Mouse (Mus musculus) stomach, embryonic 14.5 days (tissue): Measurements from ENCODE around the gene Gsc2. TPM values are rescaled to one million over a fixed set of nuclear protein-coding genes. Genes with fewer than 3 reads are reported as not detected.

Experiments used
- ATAC-seq: fragments of 200-750 bp; cut with Nextera tagmentation; 2 replicates; pipeline ENCODE4 v1.8.0; 2017; ENCODE audit warnings: low read depth, moderate TSS enrichment; ENCODE audit not compliant: insufficient number of reproducible peaks, insufficient read depth, low FRiP score
- H3K27ac ChIP-seq: fragments of 300-500 bp; sonication (generic); 2 replicates; pipeline ENCODE4 v1.5.1; 2014; ENCODE audit warnings: mild to moderate bottlenecking, low read length, moderate library complexity, mixed read lengths
- H3K27me3 ChIP-seq: fragments of 300-500 bp; sonication (generic); 2 replicates; pipeline ENCODE4 v1.6.1; 2014; ENCODE audit warnings: low read length, control low read depth, mixed read lengths; ENCODE audit not compliant: control insufficient read depth, insufficient read depth
- H3K36me3 ChIP-seq: fragments of 300-500 bp; sonication (generic); 2 replicates; pipeline ENCODE4 v1.6.1; 2014; ENCODE audit warnings: mild to moderate bottlenecking, control low read depth, low read length, moderate library complexity, mixed read lengths; ENCODE audit not compliant: control insufficient read depth, insufficient read depth
- H3K4me1 ChIP-seq: fragments of 300-500 bp; sonication (generic); 2 replicates; pipeline ENCODE4 v1.6.1; 2014; ENCODE audit warnings: low read length, control low read depth, mixed read lengths; ENCODE audit not compliant: control insufficient read depth, insufficient read depth
- H3K4me2 ChIP-seq: fragments of 300-500 bp; sonication (generic); replicated peaks from 2 replicates; pipeline ENCODE4 v1.6.1; 2014; ENCODE audit warnings: low read depth, low read length, control low read depth
- H3K4me3 ChIP-seq: fragments of 300-500 bp; sonication (generic); 2 replicates; pipeline ENCODE4 v1.5.1; 2014; ENCODE audit warnings: low read depth, low read length, control low read depth
- H3K9ac ChIP-seq: fragments of 300-500 bp; sonication (generic); replicated peaks from 2 replicates; pipeline ENCODE4 v1.6.1; 2014; ENCODE audit warnings: low read depth, mild to moderate bottlenecking, control low read depth, low read length, moderate library complexity, mixed read lengths
- H3K9me3 ChIP-seq: fragments of 300-500 bp; sonication (generic); 2 replicates; pipeline ENCODE4 v1.6.1; 2016; ENCODE audit warnings: low read depth, low read length, control low read depth; ENCODE audit not compliant: control insufficient read depth
- WGBS: fragments of 180-500 bp; shearing (Covaris S2); extraction: QIAGEN DNeasy Blood & Tissue Kit; methylation state at CpG from one replicate; pipeline ENCODE4 v1.1.7; 2014; 5-methylcytosine and 5-hydroxymethylcytosine counted together
- polyA plus RNA-seq: library from polyadenylated mRNA; unstranded; fragments of >200 nt; fragmentation: Nextera tagmentation; extraction: Ambion mirVana; gene quantifications from 2 replicates; pipeline ENCODE4 v1.2.1, GENCODE M21; 2014

Gsc2 gene
- polyA plus RNA-seq, 1 experiment from 2014 or later: not detected

DNA sequence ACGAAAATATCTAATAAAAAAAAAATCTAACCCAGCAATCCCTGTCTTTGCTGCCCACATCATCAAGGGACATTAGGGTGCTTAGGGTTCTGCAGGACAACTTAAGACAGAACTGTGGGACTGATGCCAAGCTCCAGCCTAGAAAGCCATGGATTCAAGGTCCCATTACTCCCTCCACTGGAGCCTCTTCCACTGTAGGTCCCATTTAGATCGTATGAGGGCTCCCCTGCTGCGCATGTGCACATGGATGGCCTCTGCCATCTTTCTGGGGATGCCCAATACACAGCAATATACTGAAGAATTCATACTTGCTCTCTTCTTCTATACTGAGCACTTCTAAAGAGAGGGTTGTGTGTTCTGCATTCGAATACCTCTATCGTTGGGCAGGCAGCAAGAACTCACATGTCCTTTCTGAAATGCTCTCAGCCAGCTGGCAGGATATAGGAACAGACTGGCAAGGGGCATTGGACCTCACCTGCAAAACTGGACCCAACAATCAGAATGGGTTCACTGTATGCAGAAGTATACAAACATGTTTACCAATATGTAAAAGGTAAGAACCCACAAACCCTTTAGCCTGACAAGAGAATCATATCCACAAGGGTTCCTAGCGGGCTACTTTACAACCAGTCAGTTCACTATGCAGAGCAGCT, 25.0 kb downstream of the Gsc2 start:
- H3K4me1 ChIP-seq: peaks cover 12% of the 10 kb centered on the region
- no peaks in the 10 kb centered on the region for H3K27me3 ChIP-seq
- no peak overlapping the region for H3K27ac ChIP-seq
- WGBS: 87% methylated on average over 6 of the region's 6 CpGs
- H3K4me3 ChIP-seq: peak overlapping the region; percentile 98; the same call in 1 of the 2 replicates
- peak overlapping the region; percentile 81 for H3K4me2 ChIP-seq
- 0 out of 2 replicates have a peak overlapping the region, but pooled peaks have one; percentile 94 for H3K9ac ChIP-seq
- H3K9me3 ChIP-seq: no peaks in the 10 kb centered on the region
- no peak for ATAC-seq
- H3K36me3 ChIP-seq: no peaks in the 10 kb centered on the region

GRCm38 (mm10) chr16:17884116-17884515, 30.7 kb downstream of the Gsc2 start:
- no peaks in the 10 kb centered on the region for H3K9me3 ChIP-seq
- no peak overlapping the region for H3K4me2 ChIP-seq
- H3K27ac ChIP-seq: no peak overlapping the region
- ATAC-seq: no peak
- H3K36me3 ChIP-seq: no peaks in the 10 kb centered on the region; the same call in 1 of the 2 replicates
- H3K9ac ChIP-seq: no peak overlapping the region
- no peaks in the 10 kb centered on the region for H3K27me3 ChIP-seq
- H3K4me3 ChIP-seq: no peak overlapping the region
- 68% methylated on average over 6 of the region's 6 CpGs for WGBS
- H3K4me1 ChIP-seq: no peaks in the 10 kb centered on the region

DNA sequence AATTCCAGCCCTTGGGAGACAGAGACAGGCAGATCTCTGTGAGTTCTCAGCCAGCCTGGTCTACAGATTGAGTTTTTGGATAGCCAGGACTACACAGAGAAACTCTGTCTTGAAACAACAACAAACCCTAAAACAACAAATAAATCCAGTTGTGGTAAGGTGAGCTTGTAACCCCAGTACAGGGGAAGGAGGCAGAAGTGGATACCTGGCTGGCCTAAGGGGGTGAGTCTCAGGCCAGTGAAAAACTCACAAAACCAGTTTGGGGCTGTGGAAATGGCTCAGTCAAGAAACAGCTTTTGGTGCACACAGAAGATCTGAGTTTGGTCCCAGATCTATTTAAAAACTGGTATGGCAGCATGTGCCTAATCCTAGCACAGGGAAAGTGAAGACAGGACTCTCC, 32.7 kb downstream of the Gsc2 start:
- Histone ChIP-seq H3K27ac (0 out of 2 replicates have a peak overlapping the region, but pooled peaks have one; percentile 23), H3K4me3 (no peak overlapping the region), H3K9me3 (no peaks in the 10 kb centered on the region), H3K27me3 (no peaks in the 10 kb centered on the region), H3K9ac (no peak overlapping the region), H3K4me2 (no peak overlapping the region), H3K4me1 (no peaks in the 10 kb centered on the region), H3K36me3 (no peaks in the 10 kb centered on the region; the same call in 1 of the 2 replicates)
- ATAC-seq: no peak

- H3K4me3 ChIP-seq: no peak overlapping the region
- H3K4me1 ChIP-seq: no peaks in the 10 kb centered on the region
- H3K9ac ChIP-seq: no peak overlapping the region
- no peaks in the 10 kb centered on the region for H3K9me3 ChIP-seq
- ATAC-seq: no peak
- WGBS: 81% methylated on average over 4 of the region's 4 CpGs
- H3K27me3 ChIP-seq: no peaks in the 10 kb centered on the region
- no peaks in the 10 kb centered on the region; the same call in 1 of the 2 replicates for H3K36me3 ChIP-seq
- no peak overlapping the region for H3K27ac ChIP-seq
- H3K4me2 ChIP-seq: no peak overlapping the region
Measured at GRCm38 (mm10) chr16:17879571-17879970, 35.3 kb downstream of the Gsc2 start.

- Histone ChIP-seq H3K9ac (no peak overlapping the region), H3K27ac (no peak overlapping the region), H3K4me2 (no peak overlapping the region), H3K36me3 (peaks cover 15% of the 10 kb centered on the region), H3K4me1 (no peaks in the 10 kb centered on the region), H3K4me3 (no peak overlapping the region), H3K9me3 (no peaks in the 10 kb centered on the region), H3K27me3 (no peaks in the 10 kb centered on the region)
- no peak for ATAC-seq
- 97% methylated on average over 1 of the region's 1 CpGs for WGBS
Measured at GRCm38 (mm10) chr16:17876096-17876495, 38.8 kb downstream of the Gsc2 start.

DNA sequence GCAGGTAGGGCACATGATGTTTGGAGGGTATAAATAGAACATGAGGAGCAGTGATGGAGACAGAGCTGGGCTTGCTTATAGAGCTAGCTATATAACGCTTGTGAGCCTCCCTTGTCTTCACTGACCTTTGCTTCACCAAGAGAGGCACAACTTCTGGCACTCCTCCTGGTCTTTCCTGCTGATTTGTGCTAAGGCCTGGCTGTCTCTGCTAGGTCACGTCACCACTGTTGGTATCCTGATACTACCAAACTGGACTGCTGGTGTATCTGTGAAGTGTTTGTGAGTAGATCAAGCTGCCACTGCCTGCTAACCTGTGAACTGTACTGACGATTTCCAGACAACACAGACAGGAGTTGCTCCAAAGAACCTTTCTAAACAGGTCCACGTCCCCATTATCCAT, 39.7 kb downstream of the Gsc2 start:
- no peaks in the 10 kb centered on the region for H3K9me3 ChIP-seq
- no peak overlapping the region for H3K4me3 ChIP-seq
- H3K4me1 ChIP-seq: no peaks in the 10 kb centered on the region
- no peak for ATAC-seq
- WGBS: 81% methylated on average over 4 of the region's 4 CpGs
- H3K36me3 ChIP-seq: peaks cover 23% of the 10 kb centered on the region
- H3K27me3 ChIP-seq: no peaks in the 10 kb centered on the region
- no peak overlapping the region for H3K4me2 ChIP-seq
- H3K9ac ChIP-seq: no peak overlapping the region
- H3K27ac ChIP-seq: no peak overlapping the region

DNA sequence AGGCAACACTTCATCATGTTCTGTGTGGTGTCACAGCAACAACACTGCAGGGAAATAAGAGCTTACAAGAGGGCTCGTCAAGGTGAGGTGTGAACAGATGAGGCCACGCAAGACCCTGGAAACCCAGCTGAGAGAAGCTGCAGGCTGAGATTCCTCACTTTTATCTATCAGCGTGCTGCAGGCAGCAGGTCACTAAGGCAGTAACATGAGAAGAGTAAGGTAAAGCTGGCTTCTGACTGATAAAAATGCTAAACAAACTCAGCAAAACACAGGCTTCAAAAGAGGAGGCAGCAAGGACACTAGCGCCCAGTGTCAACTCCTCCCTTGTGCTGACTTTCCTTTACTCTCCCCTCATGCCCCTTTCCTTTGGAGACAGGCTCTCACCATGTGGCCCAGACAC, 41.9 kb downstream of the Gsc2 start:
- no peak overlapping the region for H3K9ac ChIP-seq
- no peak for ATAC-seq
- H3K27me3 ChIP-seq: no peaks in the 10 kb centered on the region
- no peak overlapping the region for H3K27ac ChIP-seq
- peaks cover 32% of the 10 kb centered on the region for H3K36me3 ChIP-seq
- no peak overlapping the region for H3K4me2 ChIP-seq
- H3K9me3 ChIP-seq: no peaks in the 10 kb centered on the region
- 40% methylated on average over 4 of the region's 4 CpGs for WGBS
- no peaks in the 10 kb centered on the region for H3K4me1 ChIP-seq
- no peak overlapping the region for H3K4me3 ChIP-seq

GRCm38 (mm10) chr16:17871248-17871647, 43.6 kb downstream of the Gsc2 start:
- Histone ChIP-seq H3K36me3 (peaks cover 32% of the 10 kb centered on the region), H3K9me3 (no peaks in the 10 kb centered on the region), H3K27me3 (no peaks in the 10 kb centered on the region), H3K4me3 (no peak overlapping the region), H3K9ac (no peak overlapping the region), H3K4me2 (no peak overlapping the region), H3K27ac (no peak overlapping the region), H3K4me1 (no peaks in the 10 kb centered on the region)
- ATAC-seq: no peak
- WGBS: 77% methylated on average over 5 of the region's 5 CpGs

DNA sequence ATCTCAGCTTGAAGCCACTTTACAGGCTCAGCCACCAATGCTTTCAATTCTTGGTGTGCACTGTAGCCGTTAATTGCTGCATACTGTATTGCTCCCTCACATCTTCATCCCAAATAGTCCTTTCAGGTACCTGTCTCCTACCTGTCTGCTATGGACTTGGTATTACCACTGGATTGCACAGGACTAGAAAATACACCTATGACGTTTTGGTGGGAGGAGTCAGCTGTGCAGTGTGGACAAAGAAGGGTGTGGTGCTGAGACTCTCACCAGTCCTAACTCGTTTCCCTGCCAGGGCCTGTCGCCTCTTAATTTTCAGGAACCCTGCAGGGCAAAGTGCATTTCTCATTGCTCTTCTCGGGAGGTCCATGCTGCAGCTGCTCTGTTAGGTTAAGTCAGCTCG, 49.1 kb downstream of the Gsc2 start:
- no peak overlapping the region for H3K4me3 ChIP-seq
- no peaks in the 10 kb centered on the region for H3K9me3 ChIP-seq
- H3K4me1 ChIP-seq: no peaks in the 10 kb centered on the region
- H3K27ac ChIP-seq: no peak overlapping the region
- WGBS: 66% methylated on average over 6 of the region's 6 CpGs
- H3K4me2 ChIP-seq: no peak overlapping the region
- H3K27me3 ChIP-seq: no peaks in the 10 kb centered on the region
- H3K9ac ChIP-seq: no peak overlapping the region
- H3K36me3 ChIP-seq: peaks cover 14% of the 10 kb centered on the region
- 0 out of 2 replicates have a peak, but pooled peaks have one; percentile 79 for ATAC-seq
